Mouse (Mus musculus) right cerebral cortex, adult 18-20 months (tissue): ENCODE results near the gene Plch2.

ENCODE experiments used
- DNase-seq: peaks from one replicate; pipeline ENCODE4 v3.0.0; 2022; ENCODE audit warnings: mixed read lengths

Gene Plch2

GRCm38 (mm10) chr4:155070921-155071320, 14.3 kb upstream of the Plch2 start:
- no peak for DNase-seq

- DNase-seq: no peak
These were observed 13.6 kb upstream of the Plch2 start for GRCm38 (mm10) chr4:155070199-155070598.

DNA sequence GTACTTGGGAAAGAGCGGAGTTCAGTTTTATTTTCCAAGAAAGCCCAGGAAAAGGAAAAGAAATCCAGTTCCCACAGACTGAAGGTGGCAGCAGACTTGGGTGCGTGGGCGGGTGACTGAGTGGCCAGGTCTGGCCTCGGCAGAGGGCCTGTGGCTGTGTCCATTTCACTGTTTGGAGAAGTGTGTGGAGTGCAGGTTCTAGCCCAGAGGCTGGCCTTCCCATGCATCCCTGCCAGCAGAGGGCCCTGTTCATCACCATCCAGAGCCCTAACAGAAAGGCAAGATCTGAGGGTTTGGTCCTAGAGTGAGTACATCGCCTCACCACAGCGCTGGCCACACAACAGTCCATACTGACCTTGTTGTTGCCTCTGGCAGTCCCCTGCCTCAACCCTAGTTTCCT, 12.6 kb upstream of the Plch2 start:
- peak; percentile 33 for DNase-seq

- peak; percentile 16 for DNase-seq
These were observed 11.9 kb upstream of the Plch2 start for GRCm38 (mm10) chr4:155068357-155068972.

DNA sequence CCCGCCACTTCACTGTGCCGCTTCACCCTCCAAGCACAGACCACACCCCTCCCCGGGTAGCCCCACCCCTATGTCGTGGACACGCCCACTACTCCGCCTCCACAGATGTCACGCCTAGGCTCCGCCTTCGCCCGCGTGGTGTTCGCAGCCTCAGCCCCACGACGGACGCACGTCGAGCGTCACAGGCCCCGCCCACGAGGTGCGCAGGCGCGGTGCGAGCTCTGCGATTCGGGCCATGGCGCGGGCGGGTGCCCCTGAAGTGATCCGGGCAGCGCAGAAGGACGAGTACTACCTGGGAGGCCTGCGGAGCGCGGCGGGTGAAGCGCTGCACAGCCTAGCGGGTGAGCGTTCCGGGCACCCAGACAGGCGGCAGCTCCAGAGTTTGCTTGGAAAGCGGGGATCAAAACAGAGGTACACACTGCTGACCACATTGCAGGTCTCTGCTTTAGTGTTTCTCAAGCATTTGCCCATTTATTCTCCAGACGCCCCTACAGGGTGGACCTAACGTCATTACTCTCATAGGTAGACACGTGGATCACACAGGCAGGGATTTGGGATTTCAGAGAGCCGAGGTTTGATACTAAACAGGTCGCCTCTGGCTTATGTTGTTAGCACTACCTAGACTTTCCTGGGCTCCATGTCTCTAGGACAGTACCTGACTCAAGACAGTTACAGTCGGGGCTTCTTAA, 10.4 kb upstream of the Plch2 start, which contains the start of gene Pex10:
Gene Pex10 (plus strand): TSS at position 183 of the 689 bp plus-strand sequence.
- DNase-seq: peak; percentile 97

DNA sequence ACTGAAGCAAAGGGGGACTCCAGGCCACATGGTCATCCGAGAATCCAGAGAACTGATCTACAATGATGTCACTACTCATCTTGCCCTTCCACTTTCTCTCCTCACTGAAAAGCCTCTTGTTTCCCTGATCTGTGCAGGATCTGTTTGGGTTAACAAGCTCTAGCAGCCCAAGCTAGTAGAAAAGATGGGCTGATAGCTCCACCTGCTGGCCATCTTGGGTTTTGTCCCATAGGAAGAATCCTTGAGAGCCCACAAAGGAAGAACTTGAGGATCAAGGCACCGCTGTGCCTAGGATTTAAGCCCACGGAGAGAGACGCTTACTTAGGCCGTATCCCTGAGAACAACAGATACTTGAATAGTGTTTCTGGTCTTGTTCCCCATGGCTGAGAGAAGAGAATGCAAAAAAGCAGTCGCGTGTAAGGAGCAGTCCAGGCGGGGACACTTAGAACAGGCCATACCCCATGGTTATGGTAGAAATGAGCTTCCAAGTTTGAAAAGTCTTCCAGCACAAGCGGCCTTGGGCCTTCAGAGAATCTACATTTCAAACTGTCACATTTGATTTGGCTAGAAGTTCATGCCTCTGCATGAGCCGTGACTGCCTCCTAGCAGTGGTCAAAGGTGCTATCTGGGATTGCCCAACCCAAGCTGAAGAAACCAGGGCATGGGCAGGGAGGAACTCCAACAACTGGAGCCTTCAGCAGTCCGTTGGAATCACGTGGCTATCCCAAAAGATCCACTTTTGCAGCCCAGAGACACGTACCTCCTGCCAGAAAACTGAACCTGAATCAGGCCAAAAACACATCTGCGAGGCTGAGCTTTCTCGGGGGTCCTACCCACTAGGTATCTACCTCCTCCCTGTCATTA, 9.6 kb upstream of the Plch2 start:
- peak; percentile 89 for DNase-seq

GRCm38 (mm10) chr4:155064474-155064873, 7.9 kb upstream of the Plch2 start:
- no peak for DNase-seq

GRCm38 (mm10) chr4:155063895-155064294, 7.3 kb upstream of the Plch2 start:
- DNase-seq: no peak

DNA sequence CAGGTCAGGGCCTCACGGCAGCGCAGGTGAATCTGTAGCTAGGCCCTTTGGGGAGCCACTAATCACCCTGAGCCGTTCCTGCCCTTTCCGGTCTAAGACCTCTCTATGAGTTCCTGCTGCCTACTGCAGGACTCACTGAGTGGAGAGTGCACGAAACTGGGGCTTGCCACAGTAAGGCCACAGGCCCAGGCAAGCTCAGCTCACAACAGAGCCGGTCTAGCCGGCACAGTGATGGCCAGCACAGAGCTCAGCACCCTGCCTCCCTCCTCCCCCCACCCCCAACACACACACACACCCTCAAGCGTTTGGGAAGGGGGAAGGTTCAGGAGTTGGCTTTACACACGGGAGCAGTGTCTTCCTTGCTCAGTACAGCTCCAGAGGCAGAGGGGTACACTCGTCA, 1.7 kb upstream of the Plch2 start:
- DNase-seq: no peak

GRCm38 (mm10) chr4:155050116-155050515, 6.5 kb downstream of the Plch2 start:
- no peak for DNase-seq

- no peak for DNase-seq
These were observed 9.9 kb downstream of the Plch2 start for GRCm38 (mm10) chr4:155046636-155047035.

DNA sequence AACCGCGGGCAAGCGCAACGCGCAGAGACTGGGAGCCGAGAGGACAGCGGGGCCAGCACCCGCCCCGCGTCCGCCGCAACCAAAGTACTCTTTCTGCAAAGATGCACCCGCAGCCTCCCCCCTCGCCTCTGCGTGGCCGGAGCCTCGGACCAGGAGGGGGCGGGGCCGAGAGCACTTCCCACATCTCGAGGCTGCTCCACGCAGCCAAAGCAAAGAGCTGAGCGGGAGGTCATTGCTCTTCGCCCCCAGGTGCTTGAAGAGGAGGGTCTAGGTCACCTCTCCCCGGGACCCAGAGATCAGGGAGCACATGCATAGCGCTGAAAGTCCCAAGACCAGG, 13.3 kb downstream of the Plch2 start:
- DNase-seq: no peak

DNA sequence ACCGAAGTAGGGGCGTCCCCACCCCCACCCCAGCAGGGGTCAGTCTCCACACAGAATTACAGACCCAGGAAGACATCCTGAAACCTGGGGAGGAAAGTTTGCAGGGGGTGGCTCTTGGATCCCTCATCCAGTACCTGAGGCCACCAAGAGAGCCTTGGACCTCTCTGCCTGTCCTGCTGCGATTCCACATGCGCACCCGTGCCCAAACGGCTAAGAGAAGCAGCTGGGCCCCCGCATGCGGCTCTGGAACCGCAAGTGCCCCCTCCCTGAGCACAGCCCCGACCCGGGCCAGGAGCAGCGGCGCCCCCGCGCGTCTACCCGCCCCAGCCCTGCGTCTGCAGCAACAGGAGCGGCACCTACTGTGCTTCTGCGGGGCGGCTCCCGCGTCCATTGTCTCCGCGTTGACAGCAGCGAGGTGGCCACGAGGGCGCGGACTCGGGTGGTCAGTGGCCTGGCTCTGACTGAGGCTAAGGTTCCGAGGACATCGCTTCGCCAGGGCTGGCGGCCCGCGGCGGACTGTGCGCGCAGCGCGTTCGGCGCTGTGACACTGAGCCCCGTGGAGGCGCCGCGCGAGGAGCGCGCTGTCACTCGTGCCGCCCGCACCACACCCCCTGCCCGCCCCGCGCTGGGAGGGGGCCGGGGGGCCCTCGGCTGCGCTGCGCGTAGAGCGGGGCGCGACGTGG, 13.8 kb downstream of the Plch2 start:
- DNase-seq: peak; percentile 67

GRCm38 (mm10) chr4:155040696-155041095, 15.9 kb downstream of the Plch2 start:
- peak; percentile 34 for DNase-seq

- DNase-seq: peak; percentile 69
These were observed 16.4 kb downstream of the Plch2 start for GRCm38 (mm10) chr4:155040197-155040596.

- DNase-seq: peak; percentile 46
These were observed 21.8 kb downstream of the Plch2 start for GRCm38 (mm10) chr4:155034787-155035186.

DNA sequence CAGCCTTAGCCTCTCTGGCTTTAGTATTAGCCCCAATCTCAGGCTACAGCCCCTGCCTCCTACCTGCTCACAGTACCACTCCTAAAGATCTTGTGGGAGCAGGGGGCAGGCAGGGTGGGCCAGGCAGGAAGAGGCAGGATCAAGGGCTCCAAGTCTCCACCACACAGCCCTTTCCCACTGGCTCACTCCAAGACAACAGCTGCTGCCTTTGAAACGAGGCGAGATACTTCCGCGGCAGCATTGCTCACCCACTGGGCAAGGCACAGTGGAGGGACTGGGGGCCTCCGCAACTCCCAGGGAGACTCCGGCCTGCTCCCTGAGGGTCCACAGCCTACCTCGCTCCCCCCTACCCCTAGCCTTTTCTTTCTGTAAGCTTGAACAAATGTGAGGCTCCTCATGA, 22.4 kb downstream of the Plch2 start:
- DNase-seq: no peak

- DNase-seq: no peak
These were observed 23.5 kb downstream of the Plch2 start for GRCm38 (mm10) chr4:155033115-155033514.

GRCm38 (mm10) chr4:155024170-155025010, 32.2 kb downstream of the Plch2 start:
- DNase-seq: peak; percentile 21

- DNase-seq: no peak
These were observed 34.2 kb downstream of the Plch2 start for GRCm38 (mm10) chr4:155022228-155022855.

DNA sequence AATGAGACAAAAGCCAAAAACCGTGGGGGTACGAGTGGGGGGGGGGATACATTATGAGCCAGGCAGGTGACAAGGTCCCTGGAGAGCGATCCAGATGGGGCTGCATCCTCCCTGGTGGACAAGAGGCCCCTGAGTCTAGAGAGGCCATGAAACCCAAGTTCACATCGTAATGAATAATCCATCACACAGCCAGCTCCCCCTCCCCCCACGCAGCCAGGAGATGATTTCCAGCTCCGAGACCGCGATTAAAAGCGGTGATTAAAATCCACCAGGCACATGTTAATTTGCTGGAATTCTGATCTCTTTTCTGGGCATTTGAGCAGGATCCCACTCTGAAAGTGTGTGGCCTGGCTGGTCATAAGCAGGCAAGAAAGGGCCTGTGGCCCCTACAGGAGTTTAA, 35.8 kb downstream of the Plch2 start:
- no peak for DNase-seq

DNA sequence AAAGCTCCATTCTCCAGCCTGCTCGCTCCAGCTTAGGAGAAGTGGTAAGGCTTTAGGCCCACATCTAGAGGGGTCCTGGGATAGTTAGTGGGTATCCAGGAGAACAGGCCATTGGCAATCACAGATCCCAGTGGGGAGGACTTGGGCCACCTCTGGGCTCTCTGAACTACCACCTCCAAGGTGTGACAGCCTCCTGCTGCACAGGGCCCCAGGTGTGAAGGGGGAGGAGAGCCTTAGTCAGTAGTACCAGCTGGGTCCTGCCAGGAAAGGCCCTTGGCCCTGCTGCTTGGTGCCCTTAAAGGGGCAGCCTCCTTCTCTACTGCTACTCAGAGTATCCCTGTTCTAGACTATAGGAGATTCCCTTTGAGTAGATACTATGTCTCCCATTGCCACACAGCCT, 36.4 kb downstream of the Plch2 start:
- no peak for DNase-seq
